Mouse (Mus musculus) left cerebral cortex, postnatal 25 days (tissue): ENCODE measurements around the gene Slc25a18. TPM values are rescaled to one million over a fixed set of nuclear protein-coding genes. Genes with fewer than 3 reads are reported as not detected.
A peak's percentile ranks its signal among the peaks of the same experiment; 100 is the strongest.
"Not testable (repeated sequence)": the region's sequence is repeated elsewhere in the genome, so short reads cannot be mapped to it uniquely, and the experiment has no call there.

Experiments
- DNase-seq, 2 experiments: peaks; one replicate each; pipeline ENCODE4 v3.0.0; 2022; ENCODE audit warnings: low spot score in 2 of 2, mixed read lengths in 1 of 2
- intact Hi-C: fragments of 180-260 bp; cut with DNase I; formaldehyde crosslinking; loops from one replicate; pipeline ENCODE4 v1.15.1; 2025
- total RNA-seq, 2 experiments: library from RNA; stranded (reverse); gene quantifications; 2 replicates each; pipeline ENCODE4 v1.2.3; 2021

The Slc25a18 gene
- total RNA-seq, 2 experiments from 2014 or later: 65.3 to 66.5 TPM

GRCm38 (mm10) chr6:120795422-120796086 is 22.2 kb downstream of the Slc25a18 start:
- intact Hi-C loops: loop anchor here (2.0 kb wide), 1 partner anchor 63 kb away; no protein-coding TSS in a partner anchor
- DNase-seq: no peak

GRCm38 (mm10) chr6:120796111-120796510 is 22.7 kb downstream of the Slc25a18 start:
- intact Hi-C loops: loop anchor here (2.0 kb wide), 1 partner anchor 63 kb away; no protein-coding TSS in a partner anchor
- DNase-seq: peak; percentile 45 to 90

GRCm38 (mm10) chr6:120798019-120798418 is 24.6 kb downstream of the Slc25a18 start:
- DNase-seq: peak; percentile 36 to 74
- intact Hi-C loops: no loop called here

GRCm38 (mm10) chr6:120798905-120799304 is 25.5 kb downstream of the Slc25a18 start:
- intact Hi-C loops: no loop called here
- DNase-seq: no peak

- peak in 1 of 2 experiments; percentile 36 for DNase-seq
- intact Hi-C loops: no loop called here
Observed at GRCm38 (mm10) chr6:120799581-120800041, 26.2 kb downstream of the Slc25a18 start.

GRCm38 (mm10) chr6:120806999-120807737 is 33.8 kb downstream of the Slc25a18 start:
- no peak for DNase-seq
- intact Hi-C loops: no loop called here

GRCm38 (mm10) chr6:120807738-120808081 is 34.3 kb downstream of the Slc25a18 start:
- no peak for DNase-seq
- intact Hi-C loops: no loop called here

GRCm38 (mm10) chr6:120811999-120812398 is 38.6 kb downstream of the Slc25a18 start:
- intact Hi-C loops, DNase-seq: not testable (repeated sequence)

GRCm38 (mm10) chr6:120819294-120819693 is 45.9 kb downstream of the Slc25a18 start:
- intact Hi-C loops: no loop called here
- no peak for DNase-seq

- intact Hi-C loops: no loop called here
- DNase-seq: no peak
Observed at GRCm38 (mm10) chr6:120820144-120820543, 46.8 kb downstream of the Slc25a18 start.

- intact Hi-C loops: no loop called here
Observed at GRCm38 (mm10) chr6:120820941-120821340, 47.6 kb downstream of the Slc25a18 start.

GRCm38 (mm10) chr6:120821715-120822114 is 48.3 kb downstream of the Slc25a18 start:
- no peak for DNase-seq
- intact Hi-C loops: loop anchor here (1.0 kb wide), 1 partner anchor 15 kb away; the partner anchor contains the start of gene Bcl2l13

More at GRCm38 (mm10) chr6:120820941-120821340, 47.6 kb downstream of the Slc25a18 start:
- no peak for DNase-seq

GRCm38 (mm10) chr6:120822307-120822928 is 49.0 kb downstream of the Slc25a18 start, which contains the start of gene Atp6v1e1:
Atp6v1e1 (minus strand) TSS chr6:120822793.
- intact Hi-C loops: loop anchor here (1.0 kb wide), 1 partner anchor 14 kb away; the partner anchor contains the start of gene Bcl2l13

GRCm38 (mm10) chr6:120822937-120823614 is 49.7 kb downstream of the Slc25a18 start:
- intact Hi-C loops: loop anchor here (1.0 kb wide), 1 partner anchor 13 kb away; the partner anchor contains the start of gene Bcl2l13
- no peak for DNase-seq

More at GRCm38 (mm10) chr6:120822307-120822928, 49.0 kb downstream of the Slc25a18 start, which contains the start of gene Atp6v1e1:
- DNase-seq: peak; percentile 91 to 97

GRCm38 (mm10) chr6:120830056-120830455 is 56.7 kb downstream of the Slc25a18 start:
- intact Hi-C loops: loop anchor here (10.0 kb wide), 1 partner anchor 295 kb away; the partner anchor contains the start of gene Hdhd5
- no peak for DNase-seq

GRCm38 (mm10) chr6:120830866-120831608 is 57.7 kb downstream of the Slc25a18 start:
- intact Hi-C loops: loop anchor here (10.0 kb wide), 1 partner anchor 296 kb away; the partner anchor contains the start of gene Hdhd5
- no peak for DNase-seq

- DNase-seq: no peak
- intact Hi-C loops: loop anchor here (10.0 kb wide), 1 partner anchor 297 kb away; the partner anchor contains the start of gene Hdhd5
Observed at GRCm38 (mm10) chr6:120832097-120832496, 58.7 kb downstream of the Slc25a18 start.

GRCm38 (mm10) chr6:120834766-120835321 is 61.5 kb downstream of the Slc25a18 start:
- DNase-seq: no peak
- intact Hi-C loops: loop anchor here (10.0 kb wide), 1 partner anchor 300 kb away; the partner anchor contains the start of gene Hdhd5
